Mouse (Mus musculus): ENCODE data around the gene Teddm1b. TPM values are rescaled to one million over a fixed set of nuclear protein-coding genes. Genes with fewer than 3 reads are reported as not detected.
A peak's percentile ranks its signal among the peaks of the same experiment; 100 is the strongest.

Teddm1b gene
- polyA plus RNA-seq, 1 experiment from 2014 or later = 0.11 TPM

GRCm38 (mm10) chr1:153909213-153909962 lies 35.2 kb downstream of the Teddm1b start:
- Histone ChIP-seq H3K4me2 (ENCODE audit: low read depth, low read length) (no peak overlapping the region), H3K27ac (ENCODE audit: low read length) (no peak overlapping the region), H3K9me3 (replicated peaks; ENCODE audit: control insufficient read depth, low read length) (no peaks in the 10 kb centered on the region), H3K9ac (ENCODE audit: low read length) (no peak overlapping the region), H3K4me3 (ENCODE audit: low read length) (no peak overlapping the region), H3K27me3 (ENCODE audit: control insufficient read depth, insufficient read depth, low read length) (no peaks in the 10 kb centered on the region), H3K4me1 (ENCODE audit: control insufficient read depth, insufficient read depth, low read length) (peaks cover 3% of the 10 kb centered on the region; the same call in 1 of the 2 replicates), H3K36me3 (ENCODE audit: control insufficient read depth, insufficient read depth) (peaks cover 44% of the 10 kb centered on the region)
- no peak for ATAC-seq (replicated peaks; ENCODE audit: extremely low read depth, insufficient read depth, low FRiP score)
- WGBS = 69% methylated on average over 10 of the region's 10 CpGs

DNA sequence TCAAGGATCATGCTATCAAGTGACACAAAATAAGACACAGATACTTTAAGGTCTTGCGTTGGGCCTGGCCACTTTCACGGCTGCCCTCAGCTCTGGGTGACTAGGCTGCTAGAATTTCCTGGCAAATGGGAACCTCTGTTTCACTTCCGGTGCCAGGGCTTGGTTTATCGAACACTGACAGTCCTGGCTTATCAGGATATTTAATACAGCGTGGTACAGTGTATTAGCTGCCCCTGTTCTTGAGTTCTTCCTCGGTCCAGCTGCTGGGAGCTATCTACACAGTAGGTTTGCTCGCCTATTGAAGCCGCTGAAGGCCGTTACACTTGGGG lies 35.8 kb downstream of the Teddm1b start:
- Histone ChIP-seq H3K36me3 (ENCODE audit: control insufficient read depth, insufficient read depth) (peaks cover 42% of the 10 kb centered on the region), H3K4me2 (ENCODE audit: low read depth, low read length) (no peak overlapping the region), H3K4me1 (ENCODE audit: control insufficient read depth, insufficient read depth, low read length) (peaks cover 3% of the 10 kb centered on the region; the same call in 1 of the 2 replicates), H3K9ac (ENCODE audit: low read length) (no peak overlapping the region), H3K9me3 (replicated peaks; ENCODE audit: control insufficient read depth, low read length) (no peaks in the 10 kb centered on the region), H3K27ac (ENCODE audit: low read length) (no peak overlapping the region), H3K4me3 (ENCODE audit: low read length) (no peak overlapping the region), H3K27me3 (ENCODE audit: control insufficient read depth, insufficient read depth, low read length) (no peaks in the 10 kb centered on the region)
- 81% methylated on average over 9 of the region's 9 CpGs for WGBS
- no peak for ATAC-seq (replicated peaks; ENCODE audit: extremely low read depth, insufficient read depth, low FRiP score)

DNA sequence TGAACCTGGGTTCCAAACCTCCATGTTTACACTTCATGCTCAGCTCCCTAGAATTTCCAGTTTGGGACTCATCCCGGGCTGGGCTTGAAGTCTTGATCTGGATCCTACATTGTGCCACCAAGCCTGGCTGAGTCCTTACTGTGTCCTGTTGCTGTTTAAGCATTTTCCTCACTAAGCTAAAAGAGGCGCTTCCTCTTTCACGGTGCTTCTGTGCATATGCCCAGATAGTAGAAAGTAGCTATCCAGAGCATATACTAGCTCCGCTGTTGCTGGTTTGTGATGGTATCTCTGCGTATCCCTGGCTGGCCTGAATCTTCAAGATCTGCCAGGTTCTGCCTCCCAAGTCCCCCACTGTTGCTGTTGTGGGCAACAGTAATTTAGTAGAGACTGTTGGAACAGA lies 36.3 kb downstream of the Teddm1b start:
- 82% methylated on average over 5 of the region's 5 CpGs for WGBS
- Histone ChIP-seq H3K9ac (ENCODE audit: low read length) (no peak overlapping the region), H3K36me3 (ENCODE audit: control insufficient read depth, insufficient read depth) (peaks cover 38% of the 10 kb centered on the region), H3K4me1 (ENCODE audit: control insufficient read depth, insufficient read depth, low read length) (peaks cover 3% of the 10 kb centered on the region; the same call in 1 of the 2 replicates), H3K27me3 (ENCODE audit: control insufficient read depth, insufficient read depth, low read length) (no peaks in the 10 kb centered on the region), H3K4me2 (ENCODE audit: low read depth, low read length) (no peak overlapping the region), H3K9me3 (replicated peaks; ENCODE audit: control insufficient read depth, low read length) (no peaks in the 10 kb centered on the region), H3K4me3 (ENCODE audit: low read length) (no peak overlapping the region), H3K27ac (ENCODE audit: low read length) (no peak overlapping the region)
- no peak for ATAC-seq (replicated peaks; ENCODE audit: extremely low read depth, insufficient read depth, low FRiP score)

DNA sequence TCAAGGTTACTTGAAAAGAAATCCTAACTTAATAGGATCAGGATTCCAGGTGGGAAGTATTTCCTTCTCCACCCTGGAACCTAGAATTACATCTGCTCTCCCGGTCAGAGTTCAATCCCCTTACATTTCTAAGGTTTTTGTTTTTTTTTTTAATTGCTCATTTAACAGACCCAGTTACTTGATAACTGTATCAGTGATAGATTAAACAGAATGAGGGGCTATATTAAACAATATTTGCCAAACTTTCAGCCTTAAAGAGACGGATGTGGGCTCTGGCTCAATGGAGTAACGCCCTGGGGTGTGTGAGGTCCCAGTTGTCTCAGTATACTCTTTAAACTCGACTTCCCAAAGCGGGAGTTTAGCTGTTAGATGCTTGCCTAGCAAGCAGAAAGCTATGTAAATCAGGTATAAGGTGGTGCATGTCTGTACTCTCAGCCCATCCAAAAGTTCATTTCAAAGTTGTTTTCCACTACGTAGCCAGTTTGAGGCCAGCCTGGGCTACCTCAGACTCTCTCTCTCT lies 37.2 kb downstream of the Teddm1b start:
- WGBS = 86% methylated on average over 6 of the region's 6 CpGs

DNA sequence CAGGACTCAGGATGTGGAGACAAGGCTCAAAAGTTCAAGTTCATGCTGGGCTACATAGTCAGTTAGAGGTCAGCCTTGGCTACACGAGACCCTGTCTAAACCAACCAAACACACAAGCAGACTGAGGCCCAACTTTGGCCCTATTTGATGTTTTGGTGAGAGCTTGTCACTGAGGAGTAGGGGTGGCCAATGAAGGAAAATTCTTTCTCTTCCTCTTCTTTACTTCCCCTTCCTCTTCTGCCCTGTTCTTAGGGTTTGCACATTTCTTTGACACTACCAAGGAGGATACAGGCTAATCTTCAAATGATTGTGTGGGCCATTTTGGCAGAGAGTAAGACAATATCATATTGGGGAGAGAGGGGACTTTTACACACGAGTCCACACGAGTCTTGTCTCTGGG lies 39.7 kb downstream of the Teddm1b start:
- Histone ChIP-seq H3K36me3 (ENCODE audit: control insufficient read depth, insufficient read depth) (peaks cover 10% of the 10 kb centered on the region), H3K4me3 (ENCODE audit: low read length) (no peak overlapping the region), H3K27ac (ENCODE audit: low read length) (no peak overlapping the region), H3K4me2 (ENCODE audit: low read depth, low read length) (no peak overlapping the region), H3K4me1 (ENCODE audit: control insufficient read depth, insufficient read depth, low read length) (peaks cover 8% of the 10 kb centered on the region), H3K9ac (ENCODE audit: low read length) (no peak overlapping the region), H3K9me3 (replicated peaks; ENCODE audit: control insufficient read depth, low read length) (no peaks in the 10 kb centered on the region), H3K27me3 (ENCODE audit: control insufficient read depth, insufficient read depth, low read length) (no peaks in the 10 kb centered on the region)
- no peak for ATAC-seq (replicated peaks; ENCODE audit: extremely low read depth, insufficient read depth, low FRiP score)
- 45% methylated on average over 3 of the region's 3 CpGs for WGBS

More for the DNA sequence above, 37.2 kb downstream of the Teddm1b start:
- Histone ChIP-seq H3K4me1 (ENCODE audit: control insufficient read depth, insufficient read depth, low read length) (peaks cover 3% of the 10 kb centered on the region; the same call in 1 of the 2 replicates), H3K27ac (ENCODE audit: low read length) (no peak overlapping the region), H3K9ac (ENCODE audit: low read length) (no peak overlapping the region), H3K4me3 (ENCODE audit: low read length) (no peak overlapping the region), H3K27me3 (ENCODE audit: control insufficient read depth, insufficient read depth, low read length) (no peaks in the 10 kb centered on the region), H3K9me3 (replicated peaks; ENCODE audit: control insufficient read depth, low read length) (no peaks in the 10 kb centered on the region), H3K4me2 (ENCODE audit: low read depth, low read length) (no peak overlapping the region), H3K36me3 (ENCODE audit: control insufficient read depth, insufficient read depth) (peaks cover 32% of the 10 kb centered on the region)
- ATAC-seq (replicated peaks; ENCODE audit: extremely low read depth, insufficient read depth, low FRiP score) = no peak

- Histone ChIP-seq H3K27me3 (ENCODE audit: control insufficient read depth, insufficient read depth, low read length) (no peaks in the 10 kb centered on the region), H3K4me2 (ENCODE audit: low read depth, low read length) (no peak overlapping the region), H3K4me3 (ENCODE audit: low read length) (no peak overlapping the region), H3K4me1 (ENCODE audit: control insufficient read depth, insufficient read depth, low read length) (peaks cover 15% of the 10 kb centered on the region), H3K36me3 (ENCODE audit: control insufficient read depth, insufficient read depth) (no peaks in the 10 kb centered on the region), H3K9me3 (replicated peaks; ENCODE audit: control insufficient read depth, low read length) (no peaks in the 10 kb centered on the region), H3K27ac (ENCODE audit: low read length) (peak overlapping the region; percentile 61), H3K9ac (ENCODE audit: low read length) (no peak overlapping the region)
- peak; percentile 57 for ATAC-seq (replicated peaks; ENCODE audit: extremely low read depth, insufficient read depth, low FRiP score)
- WGBS = 46% methylated on average over 3 of the region's 3 CpGs
Measured at GRCm38 (mm10) chr1:153918521-153919206, 44.5 kb downstream of the Teddm1b start.

DNA sequence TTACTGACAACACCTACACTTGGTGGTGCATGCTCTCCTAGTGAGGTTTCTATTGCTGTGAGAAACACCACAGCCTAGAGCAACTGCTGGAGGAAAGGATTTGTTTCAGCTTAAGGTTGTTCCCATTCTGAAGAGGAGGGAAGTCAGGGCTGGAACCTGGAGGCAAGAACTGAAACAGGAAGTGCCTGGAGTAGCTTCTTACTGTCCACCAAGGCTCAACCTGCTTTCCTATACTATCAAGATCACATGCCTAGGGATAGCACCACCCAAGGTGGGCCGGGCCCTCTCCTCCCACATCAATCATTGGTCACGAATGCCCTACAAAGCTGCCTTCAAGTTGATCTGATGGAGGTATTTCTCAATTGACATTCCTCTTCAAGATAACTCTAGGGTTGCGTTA lies 47.5 kb downstream of the Teddm1b start:
- no peaks in the 10 kb centered on the region for H3K36me3 ChIP-seq (ENCODE audit: control insufficient read depth, insufficient read depth)
- no peak overlapping the region for H3K4me2 ChIP-seq (ENCODE audit: low read depth, low read length)
- no peak overlapping the region for H3K9ac ChIP-seq (ENCODE audit: low read length)
- ATAC-seq (replicated peaks; ENCODE audit: extremely low read depth, insufficient read depth, low FRiP score) = no peak
- peaks cover 12% of the 10 kb centered on the region for H3K4me1 ChIP-seq (ENCODE audit: control insufficient read depth, insufficient read depth, low read length)
- 92% methylated on average over 3 of the region's 3 CpGs for WGBS
- H3K9me3 ChIP-seq (replicated peaks; ENCODE audit: control insufficient read depth, low read length) = no peaks in the 10 kb centered on the region
- no peak overlapping the region for H3K4me3 ChIP-seq (ENCODE audit: low read length)
- no peak overlapping the region for H3K27ac ChIP-seq (ENCODE audit: low read length)
- no peaks in the 10 kb centered on the region for H3K27me3 ChIP-seq (ENCODE audit: control insufficient read depth, insufficient read depth, low read length)

DNA sequence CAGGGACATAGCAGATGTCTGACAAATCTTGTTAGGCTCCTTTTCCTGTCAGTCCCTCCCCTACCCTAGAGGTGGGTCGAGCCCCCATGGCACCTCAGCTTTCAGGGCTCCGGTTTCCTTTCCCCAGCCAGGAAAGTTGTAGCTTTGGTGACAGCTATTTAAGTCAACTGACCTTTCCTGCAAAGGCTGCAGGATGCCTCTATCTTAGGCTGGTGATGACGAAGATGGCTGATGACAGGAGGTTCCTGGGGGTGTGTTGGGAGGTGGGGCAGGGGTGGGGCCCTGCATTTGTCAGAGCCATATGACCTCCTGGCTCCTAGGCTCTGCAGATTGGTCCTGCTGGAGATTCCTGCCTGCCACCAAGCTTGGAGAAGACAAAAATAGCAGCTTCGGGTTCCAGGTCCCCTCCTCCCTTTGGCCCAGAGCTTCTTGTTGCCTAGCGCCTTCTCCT lies 48.5 kb downstream of the Teddm1b start:
- H3K4me2 ChIP-seq (ENCODE audit: low read depth, low read length) = no peak overlapping the region; the same call in 1 of the 2 replicates
- H3K9ac ChIP-seq (ENCODE audit: low read length) = no peak overlapping the region
- peak overlapping the region; percentile 79 for H3K27ac ChIP-seq (ENCODE audit: low read length)
- H3K9me3 ChIP-seq (replicated peaks; ENCODE audit: control insufficient read depth, low read length) = no peaks in the 10 kb centered on the region
- peak; percentile 94 for ATAC-seq (replicated peaks; ENCODE audit: extremely low read depth, insufficient read depth, low FRiP score)
- H3K4me3 ChIP-seq (ENCODE audit: low read length) = no peak overlapping the region
- no peaks in the 10 kb centered on the region for H3K27me3 ChIP-seq (ENCODE audit: control insufficient read depth, insufficient read depth, low read length)
- WGBS = 13% methylated on average over 5 of the region's 5 CpGs
- H3K36me3 ChIP-seq (ENCODE audit: control insufficient read depth, insufficient read depth) = no peaks in the 10 kb centered on the region
- H3K4me1 ChIP-seq (ENCODE audit: control insufficient read depth, insufficient read depth, low read length) = peaks cover 12% of the 10 kb centered on the region

Measured in heart, embryonic 16.5 days (tissue).